Mouse (Mus musculus) MEL (cell line): ENCODE data around the gene Prex1.

Experiments used
- CHD1 ChIP-seq: IDR thresholded peaks from 2 replicates; pipeline ENCODE4 v1.6.1; 2012; ENCODE audit warnings: low read depth, mild to moderate bottlenecking, inconsistent platforms, low read length, improper control_type of control experiment
- CHD2 ChIP-seq: IDR thresholded peaks from 2 replicates; pipeline ENCODE4 v1.6.1; 2011; ENCODE audit warnings: low read length, improper control_type of control experiment
- CTCF ChIP-seq, 3 experiments: IDR thresholded peaks in 2 of 3; conservative IDR thresholded peaks in 1 of 3; 2 replicates each; pipeline ENCODE4 v1.5.1; 2011 to 2012; ENCODE audit warnings: low read length in 3 of 3, low read depth in 2 of 3, mild to moderate bottlenecking in 2 of 3, improper control_type of control experiment in 1 of 3, inconsistent platforms in 1 of 3, mixed read lengths in 1 of 3, moderate library complexity in 1 of 3; ENCODE audit not compliant: control insufficient read depth in 1 of 3, insufficient read depth in 1 of 3, poor library complexity in 1 of 3, severe bottlenecking in 1 of 3
- EP300 ChIP-seq, 2 experiments: IDR thresholded peaks; 2 replicates each; pipeline ENCODE4 v1.6.1; 2011; ENCODE audit warnings: improper control_type of control experiment in 2 of 2, low read length in 2 of 2, low read depth in 1 of 2, mild to moderate bottlenecking in 1 of 2
- GATA1 ChIP-seq: IDR thresholded peaks from 2 replicates; pipeline ENCODE4 v1.6.1; 2011; ENCODE audit warnings: low read depth, low read length, improper control_type of control experiment
- MAFK ChIP-seq: IDR thresholded peaks from 2 replicates; pipeline ENCODE4 v1.6.1; 2011; ENCODE audit warnings: low read depth, mild to moderate bottlenecking, low read length, improper control_type of control experiment, borderline replicate concordance
- POLR2A ChIP-seq, 2 experiments: IDR thresholded peaks; 2 replicates each; pipeline ENCODE4 v1.6.1; 2011 to 2012; ENCODE audit warnings: low read length in 2 of 2, mild to moderate bottlenecking in 2 of 2, control low read depth in 1 of 2, improper control_type of control experiment in 1 of 2, low read depth in 1 of 2, moderate library complexity in 1 of 2; ENCODE audit not compliant: control insufficient read depth in 1 of 2, insufficient read depth in 1 of 2, poor library complexity in 1 of 2
- RAD21 ChIP-seq: IDR thresholded peaks from 2 replicates; pipeline ENCODE4 v1.6.1; 2011; ENCODE audit warnings: mild to moderate bottlenecking, low read depth, low read length, improper control_type of control experiment
- SMC3 ChIP-seq: IDR thresholded peaks from 2 replicates; pipeline ENCODE4 v1.6.1; 2011; ENCODE audit warnings: low read depth, low read length, improper control_type of control experiment
- TAL1 ChIP-seq: IDR thresholded peaks from 2 replicates; pipeline ENCODE4 v1.6.1; 2012; ENCODE audit warnings: mild to moderate bottlenecking, inconsistent platforms, low read length, moderate library complexity, mixed read lengths
- UBTF ChIP-seq: IDR thresholded peaks from 2 replicates; pipeline ENCODE4 v1.6.1; 2012; ENCODE audit warnings: low read depth, mild to moderate bottlenecking, inconsistent platforms, low read length, improper control_type of control experiment, moderate library complexity, borderline replicate concordance; ENCODE audit not compliant: insufficient read depth
- USF1 ChIP-seq: IDR thresholded peaks from 2 replicates; pipeline ENCODE4 v1.6.1; 2014; ENCODE audit warnings: low read depth, mild to moderate bottlenecking, inconsistent platforms, low read length, improper control_type of control experiment, moderate library complexity

- TF ChIP-seq POLR2A (IDR thresholded peaks at IDR 0.05; ENCODE audit: control insufficient read depth in 1 of 2, insufficient read depth in 1 of 2, low read depth in 1 of 2, low read length in 2 of 2, poor library complexity in 1 of 2) (no peak), GATA1 (no peak), EP300 (IDR thresholded peaks at IDR 0.05; ENCODE audit: low read depth in 1 of 2, low read length in 2 of 2) (no peak), CTCF (IDR thresholded peaks at IDR 0.05 in 2 of 3, conservative IDR thresholded peaks at IDR 0.05 in 1 of 3; ENCODE audit: control insufficient read depth in 1 of 3, insufficient read depth in 1 of 3, low read depth in 2 of 3, low read length in 3 of 3, poor library complexity in 1 of 3, severe bottlenecking in 1 of 3) (no peak), SMC3 (no peak), UBTF (no peak), CHD2 (no peak), MAFK (no peak), CHD1 (no peak), RAD21 (no peak), TAL1 (no peak), USF1 (no peak)
Observed at GRCm38 (mm10) chr2:166579793-166580192, 133.8 kb downstream of the Prex1 start.
